Mouse (Mus musculus): ENCODE measurements around the gene Arfip1. TPM values are rescaled to one million over a fixed set of nuclear protein-coding genes. Genes with fewer than 3 reads are reported as not detected.
A peak's percentile ranks its signal among the peaks of the same experiment; 100 is the strongest.

Arfip1 gene
- polyA plus RNA-seq, 1 experiment from 2014 or later, result 55.3 TPM

DNA sequence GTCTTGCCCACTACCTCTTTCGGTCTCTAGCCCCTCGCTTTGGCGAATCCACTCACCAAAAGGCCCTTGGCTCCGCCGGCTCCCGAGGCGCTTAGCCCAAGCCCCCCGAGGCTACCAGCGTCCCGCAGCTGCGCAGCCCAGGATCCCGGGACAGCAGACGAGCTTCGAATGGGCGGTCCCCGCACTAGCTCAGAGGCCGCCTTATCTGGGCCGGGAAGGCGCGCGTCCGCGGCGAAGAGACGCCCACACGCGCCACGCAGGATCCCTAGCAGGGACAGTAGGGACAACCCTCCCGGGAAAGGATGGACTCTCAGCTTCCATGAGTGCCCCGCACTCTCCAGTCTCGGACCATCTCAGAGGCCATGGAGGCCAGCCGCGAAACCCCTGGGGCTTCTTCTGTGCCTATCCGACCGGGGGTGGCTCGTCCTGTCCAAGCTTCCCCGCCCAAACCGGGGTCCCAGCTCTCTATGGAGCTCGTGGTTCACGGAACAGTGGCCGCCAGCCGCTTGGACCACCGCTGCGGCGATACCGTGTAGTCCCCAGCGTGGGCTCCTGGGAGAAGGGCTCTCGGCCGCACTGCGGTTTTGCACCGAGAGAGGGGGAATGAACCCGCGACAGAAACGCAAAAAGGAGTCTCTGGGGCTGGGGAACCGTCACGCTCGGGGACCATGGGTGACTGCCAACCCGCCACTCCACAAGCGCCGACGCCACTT, 103.0 kb downstream of the Arfip1 start:
- no peaks in the 10 kb centered on the region for H3K9me3 ChIP-seq (ENCODE audit: control insufficient read depth, low read length)
- H3K9ac ChIP-seq (ENCODE audit: low read depth, low read length), result peak overlapping the region; percentile 68
- peak; percentile 45 for ATAC-seq (ENCODE audit: low read depth)
- H3K27me3 ChIP-seq (replicated peaks; ENCODE audit: control insufficient read depth, insufficient read depth, low read length), result peaks cover 40% of the 10 kb centered on the region
- no peaks in the 10 kb centered on the region for H3K36me3 ChIP-seq (ENCODE audit: control insufficient read depth, insufficient read depth, low read length)
- H3K4me2 ChIP-seq (ENCODE audit: low read depth, low read length), result peak overlapping the region; percentile 99
- WGBS, result under 1% methylated on average over 59 of the region's 61 CpGs
- peaks cover 8% of the 10 kb centered on the region; the same call in 1 of the 2 replicates for H3K4me1 ChIP-seq (ENCODE audit: control insufficient read depth, insufficient read depth, low read length)
- no peak overlapping the region for H3K27ac ChIP-seq (replicated peaks; ENCODE audit: low read depth, low read length)
- peak overlapping the region; percentile 68 for H3K4me3 ChIP-seq (ENCODE audit: low read depth, low read length)
- DNase-seq (ENCODE audit: low spot score), result peak; percentile 61

DNA sequence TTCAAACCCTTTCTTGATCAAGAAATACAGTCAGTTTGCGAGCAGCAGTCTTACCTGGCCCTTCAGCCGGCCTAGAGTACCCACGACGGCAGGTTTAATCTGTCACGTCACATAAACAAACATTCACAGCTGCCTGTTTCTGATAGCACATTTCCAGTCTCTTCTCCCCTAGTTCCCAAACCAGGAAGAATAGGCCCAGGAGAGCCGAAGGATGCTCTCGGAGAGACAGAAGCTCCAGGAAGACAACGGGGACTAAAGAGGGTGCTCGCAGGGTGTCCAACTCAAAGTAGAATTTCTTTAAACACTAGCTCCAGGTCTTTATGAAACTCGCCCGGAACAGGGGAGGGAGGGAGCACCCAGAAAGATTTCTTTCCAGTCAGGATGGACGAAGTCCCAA, 103.5 kb downstream of the Arfip1 start:
- Histone ChIP-seq H3K36me3 (ENCODE audit: control insufficient read depth, insufficient read depth, low read length) (no peaks in the 10 kb centered on the region), H3K9ac (ENCODE audit: low read depth, low read length) (peak overlapping the region; percentile 68), H3K27ac (replicated peaks; ENCODE audit: low read depth, low read length) (no peak overlapping the region), H3K27me3 (replicated peaks; ENCODE audit: control insufficient read depth, insufficient read depth, low read length) (peaks cover 40% of the 10 kb centered on the region), H3K4me2 (ENCODE audit: low read depth, low read length) (peak overlapping the region; percentile 99), H3K9me3 (ENCODE audit: control insufficient read depth, low read length) (no peaks in the 10 kb centered on the region), H3K4me1 (ENCODE audit: control insufficient read depth, insufficient read depth, low read length) (peaks cover 9% of the 10 kb centered on the region), H3K4me3 (ENCODE audit: low read depth, low read length) (peak overlapping the region; percentile 68)
- 6% methylated on average over 12 of the region's 12 CpGs for WGBS
- ATAC-seq (ENCODE audit: low read depth) (no peak), DNase-seq (ENCODE audit: low spot score) (no peak)

DNA sequence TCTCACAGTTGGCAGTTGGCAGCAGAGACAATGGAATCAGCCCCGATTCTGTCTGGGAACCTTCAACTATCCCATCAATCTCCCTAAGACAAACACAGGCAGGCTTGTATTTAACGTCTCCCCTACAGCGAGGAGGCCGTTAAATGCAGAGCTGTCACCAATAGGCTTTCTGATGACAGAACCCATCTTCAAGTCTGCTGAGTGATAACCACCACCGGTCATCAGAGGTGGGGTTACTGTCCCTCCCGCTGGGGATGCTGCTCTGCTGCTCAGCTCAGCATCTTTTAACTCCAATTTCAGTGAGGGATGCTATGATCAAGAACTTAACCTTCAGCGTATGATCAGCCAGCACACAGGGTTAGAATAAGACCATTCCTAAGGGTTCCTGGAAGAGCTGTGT, 104.2 kb downstream of the Arfip1 start:
- H3K27me3 ChIP-seq (replicated peaks; ENCODE audit: control insufficient read depth, insufficient read depth, low read length), result peaks cover 40% of the 10 kb centered on the region
- no peak overlapping the region for H3K27ac ChIP-seq (replicated peaks; ENCODE audit: low read depth, low read length)
- peak overlapping the region; percentile 68; the same call in 1 of the 2 replicates for H3K4me3 ChIP-seq (ENCODE audit: low read depth, low read length)
- H3K36me3 ChIP-seq (ENCODE audit: control insufficient read depth, insufficient read depth, low read length), result no peaks in the 10 kb centered on the region
- no peaks in the 10 kb centered on the region for H3K9me3 ChIP-seq (ENCODE audit: control insufficient read depth, low read length)
- peaks cover 14% of the 10 kb centered on the region for H3K4me1 ChIP-seq (ENCODE audit: control insufficient read depth, insufficient read depth, low read length)
- peak overlapping the region; percentile 99; the same call in 1 of the 2 replicates for H3K4me2 ChIP-seq (ENCODE audit: low read depth, low read length)
- no peak overlapping the region for H3K9ac ChIP-seq (ENCODE audit: low read depth, low read length)
- WGBS, result 14% methylated on average over 7 of the region's 7 CpGs
- ATAC-seq (ENCODE audit: low read depth) (no peak), DNase-seq (ENCODE audit: low spot score) (no peak)

DNA sequence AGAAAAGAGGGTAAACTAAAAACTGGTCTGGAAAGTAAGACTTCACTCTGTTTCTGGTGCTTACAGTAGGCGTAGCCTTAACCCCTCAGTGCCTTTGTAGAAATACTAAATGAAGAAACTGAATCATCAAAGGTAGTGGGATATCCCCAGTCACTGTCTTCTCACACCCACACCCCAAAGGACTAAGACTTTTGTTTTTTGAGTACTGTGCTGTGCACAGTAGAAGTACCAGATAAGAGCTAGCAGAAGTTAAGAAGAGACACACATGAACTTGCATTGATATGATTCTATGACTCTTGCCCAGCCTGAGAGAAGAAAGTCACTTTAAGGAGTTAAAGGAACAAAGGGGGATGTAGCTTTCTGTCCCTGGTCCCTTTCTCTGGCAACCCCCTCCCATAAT, 104.9 kb downstream of the Arfip1 start:
- Histone ChIP-seq H3K27me3 (replicated peaks; ENCODE audit: control insufficient read depth, insufficient read depth, low read length) (peaks cover 40% of the 10 kb centered on the region), H3K9ac (ENCODE audit: low read depth, low read length) (no peak overlapping the region), H3K4me1 (ENCODE audit: control insufficient read depth, insufficient read depth, low read length) (peaks cover 20% of the 10 kb centered on the region), H3K27ac (replicated peaks; ENCODE audit: low read depth, low read length) (no peak overlapping the region), H3K36me3 (ENCODE audit: control insufficient read depth, insufficient read depth, low read length) (no peaks in the 10 kb centered on the region), H3K4me3 (ENCODE audit: low read depth, low read length) (no peak overlapping the region), H3K9me3 (ENCODE audit: control insufficient read depth, low read length) (no peaks in the 10 kb centered on the region), H3K4me2 (ENCODE audit: low read depth, low read length) (no peak overlapping the region)
- WGBS, result 83% methylated on average over 1 of the region's 1 CpGs
- DNase-seq (ENCODE audit: low spot score) (no peak), ATAC-seq (ENCODE audit: low read depth) (no peak)

DNA sequence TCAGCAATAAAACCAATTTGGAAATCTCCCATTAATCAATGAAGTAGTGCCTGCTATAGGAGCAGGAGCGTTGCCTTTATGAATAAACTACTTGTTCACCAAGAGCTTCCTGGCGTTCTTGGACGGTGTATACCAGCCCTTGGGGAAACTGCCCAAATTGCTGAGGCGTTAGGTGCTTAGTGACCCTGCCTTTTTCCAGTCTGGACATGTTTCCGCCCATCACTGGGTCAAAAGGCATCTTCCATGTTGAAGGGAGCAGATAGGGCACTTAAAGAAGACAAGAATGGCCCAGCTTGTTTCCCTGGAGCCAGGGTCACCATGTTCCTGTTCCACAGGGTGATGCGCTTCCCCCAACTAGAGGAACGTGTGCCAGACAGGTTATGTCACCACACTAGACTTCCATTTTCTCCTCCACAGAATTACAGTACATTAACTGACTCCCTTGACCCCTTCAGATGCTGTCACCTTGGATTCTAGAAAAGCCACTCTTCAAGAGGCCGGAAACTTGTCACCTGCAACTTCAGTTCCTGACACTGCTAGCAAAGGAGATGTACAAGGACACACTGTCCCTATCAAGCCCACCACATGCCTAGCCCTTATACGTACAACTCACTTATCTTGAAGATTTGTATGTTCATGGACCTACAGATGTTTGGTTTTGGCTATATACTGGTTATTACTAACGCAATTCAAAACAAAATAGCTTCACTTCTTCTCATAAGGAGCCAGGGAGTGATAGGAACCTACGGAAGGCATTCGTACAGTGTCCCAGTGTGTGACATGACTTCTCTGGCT, 107.2 kb downstream of the Arfip1 start:
- Histone ChIP-seq H3K4me3 (ENCODE audit: low read depth, low read length) (no peak overlapping the region), H3K4me2 (ENCODE audit: low read depth, low read length) (no peak overlapping the region), H3K27me3 (replicated peaks; ENCODE audit: control insufficient read depth, insufficient read depth, low read length) (peaks cover 27% of the 10 kb centered on the region), H3K9ac (ENCODE audit: low read depth, low read length) (no peak overlapping the region), H3K9me3 (ENCODE audit: control insufficient read depth, low read length) (no peaks in the 10 kb centered on the region), H3K27ac (replicated peaks; ENCODE audit: low read depth, low read length) (no peak overlapping the region), H3K36me3 (ENCODE audit: control insufficient read depth, insufficient read depth, low read length) (no peaks in the 10 kb centered on the region), H3K4me1 (ENCODE audit: control insufficient read depth, insufficient read depth, low read length) (peaks cover 19% of the 10 kb centered on the region)
- WGBS, result 81% methylated on average over 12 of the region's 12 CpGs
- no peak for ATAC-seq (ENCODE audit: low read depth)
- DNase-seq (ENCODE audit: low spot score), result no peak

DNA sequence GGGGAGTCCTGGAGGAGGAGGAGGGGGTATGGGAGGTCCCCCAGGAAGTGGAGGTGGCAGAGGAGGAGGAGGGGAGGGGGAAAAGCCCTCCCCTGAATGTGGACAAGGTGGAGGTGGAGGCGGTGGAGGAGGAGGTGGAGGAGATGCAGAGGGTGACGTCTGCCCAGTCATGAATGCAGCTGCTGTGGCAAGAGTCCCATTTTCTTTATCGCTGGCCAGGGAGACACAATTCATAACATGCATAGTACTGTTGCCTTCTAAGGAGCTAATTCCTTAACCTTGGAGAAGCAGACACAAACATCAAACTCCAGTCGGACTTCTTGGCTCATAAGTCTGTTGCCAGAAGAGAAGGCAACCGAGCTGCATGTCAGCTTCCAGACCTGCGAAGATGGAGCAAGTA, 108.0 kb downstream of the Arfip1 start:
- Histone ChIP-seq H3K4me1 (ENCODE audit: control insufficient read depth, insufficient read depth, low read length) (peaks cover 19% of the 10 kb centered on the region), H3K9me3 (ENCODE audit: control insufficient read depth, low read length) (no peaks in the 10 kb centered on the region), H3K36me3 (ENCODE audit: control insufficient read depth, insufficient read depth, low read length) (no peaks in the 10 kb centered on the region), H3K9ac (ENCODE audit: low read depth, low read length) (no peak overlapping the region), H3K4me3 (ENCODE audit: low read depth, low read length) (no peak overlapping the region), H3K27ac (replicated peaks; ENCODE audit: low read depth, low read length) (no peak overlapping the region), H3K4me2 (ENCODE audit: low read depth, low read length) (no peak overlapping the region), H3K27me3 (replicated peaks; ENCODE audit: control insufficient read depth, insufficient read depth, low read length) (peaks cover 21% of the 10 kb centered on the region)
- ATAC-seq (ENCODE audit: low read depth) (no peak), DNase-seq (ENCODE audit: low spot score) (no peak)
- 79% methylated on average over 6 of the region's 6 CpGs for WGBS

DNA sequence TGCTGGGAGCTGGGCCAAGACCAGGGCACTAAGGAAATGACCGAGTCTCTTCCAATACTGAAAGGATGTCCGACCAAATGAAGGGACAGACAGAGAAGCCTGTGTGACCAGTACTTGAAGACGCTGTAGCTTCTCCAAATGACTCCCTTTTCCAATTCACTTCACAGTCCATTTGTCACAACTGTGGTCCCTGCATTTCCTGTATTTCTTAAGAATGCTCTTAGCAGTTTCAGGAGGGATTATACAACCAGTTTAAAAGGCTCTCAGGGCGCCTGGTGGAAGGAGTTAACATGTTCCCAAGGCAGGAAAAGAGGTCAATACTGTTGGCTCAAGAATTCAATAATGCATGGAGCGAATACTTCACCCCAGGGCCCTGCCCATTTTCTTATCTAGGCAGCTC, 109.5 kb downstream of the Arfip1 start:
- H3K27ac ChIP-seq (replicated peaks; ENCODE audit: low read depth, low read length), result no peak overlapping the region

DNA sequence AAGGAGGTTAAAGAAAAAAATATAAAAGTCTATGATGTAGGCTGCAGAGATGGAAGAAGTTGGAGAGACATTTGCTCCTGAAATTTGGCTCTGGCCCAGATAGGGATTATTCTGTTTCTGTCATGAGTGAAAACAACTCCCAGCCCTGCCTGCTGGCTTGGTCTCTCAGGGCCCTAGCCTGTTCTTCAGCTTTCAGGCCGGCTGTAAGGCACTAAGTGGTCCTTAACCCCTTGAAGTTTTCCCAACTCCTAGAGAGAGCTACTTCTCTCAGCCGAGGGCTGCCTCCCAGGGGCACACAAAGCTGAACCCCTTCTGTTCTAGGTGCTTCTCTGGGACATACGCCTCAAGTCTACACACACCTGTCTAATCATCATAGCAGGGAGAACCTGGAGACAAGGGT, 109.9 kb downstream of the Arfip1 start:
- WGBS, result 40% methylated on average over 3 of the region's 3 CpGs
- H3K36me3 ChIP-seq (ENCODE audit: control insufficient read depth, insufficient read depth, low read length), result no peaks in the 10 kb centered on the region
- H3K27ac ChIP-seq (replicated peaks; ENCODE audit: low read depth, low read length), result 0 out of 2 replicates have a peak overlapping the region, but pooled peaks have one; percentile 11
- no peak overlapping the region; the same call in 1 of the 2 replicates for H3K9ac ChIP-seq (ENCODE audit: low read depth, low read length)
- 0 out of 2 replicates have a peak overlapping the region, but pooled peaks have one; percentile 1 for H3K4me2 ChIP-seq (ENCODE audit: low read depth, low read length)
- no peak overlapping the region for H3K4me3 ChIP-seq (ENCODE audit: low read depth, low read length)
- peaks cover 2% of the 10 kb centered on the region for H3K27me3 ChIP-seq (replicated peaks; ENCODE audit: control insufficient read depth, insufficient read depth, low read length)
- no peaks in the 10 kb centered on the region for H3K9me3 ChIP-seq (ENCODE audit: control insufficient read depth, low read length)
- ATAC-seq (ENCODE audit: low read depth) (peak; percentile 79), DNase-seq (ENCODE audit: low spot score) (peak; percentile 84)
- peaks cover 19% of the 10 kb centered on the region for H3K4me1 ChIP-seq (ENCODE audit: control insufficient read depth, insufficient read depth, low read length)

More for the DNA sequence above, 109.5 kb downstream of the Arfip1 start:
- Histone ChIP-seq H3K36me3 (ENCODE audit: control insufficient read depth, insufficient read depth, low read length) (no peaks in the 10 kb centered on the region), H3K4me1 (ENCODE audit: control insufficient read depth, insufficient read depth, low read length) (peaks cover 19% of the 10 kb centered on the region), H3K4me3 (ENCODE audit: low read depth, low read length) (no peak overlapping the region), H3K9me3 (ENCODE audit: control insufficient read depth, low read length) (no peaks in the 10 kb centered on the region), H3K27me3 (replicated peaks; ENCODE audit: control insufficient read depth, insufficient read depth, low read length) (peaks cover 6% of the 10 kb centered on the region), H3K9ac (ENCODE audit: low read depth, low read length) (no peak overlapping the region; the same call in 1 of the 2 replicates), H3K4me2 (ENCODE audit: low read depth, low read length) (no peak overlapping the region)
- ATAC-seq (ENCODE audit: low read depth) (no peak), DNase-seq (ENCODE audit: low spot score) (no peak)
- 61% methylated on average over 5 of the region's 5 CpGs for WGBS
